Mouse (Mus musculus): ENCODE data around the gene Ndufaf8. TPM values are rescaled to one million over a fixed set of nuclear protein-coding genes. Genes with fewer than 3 reads are reported as not detected.

Gene Ndufaf8
- polyA plus RNA-seq, 1 experiment, result 9.0 TPM

DNA sequence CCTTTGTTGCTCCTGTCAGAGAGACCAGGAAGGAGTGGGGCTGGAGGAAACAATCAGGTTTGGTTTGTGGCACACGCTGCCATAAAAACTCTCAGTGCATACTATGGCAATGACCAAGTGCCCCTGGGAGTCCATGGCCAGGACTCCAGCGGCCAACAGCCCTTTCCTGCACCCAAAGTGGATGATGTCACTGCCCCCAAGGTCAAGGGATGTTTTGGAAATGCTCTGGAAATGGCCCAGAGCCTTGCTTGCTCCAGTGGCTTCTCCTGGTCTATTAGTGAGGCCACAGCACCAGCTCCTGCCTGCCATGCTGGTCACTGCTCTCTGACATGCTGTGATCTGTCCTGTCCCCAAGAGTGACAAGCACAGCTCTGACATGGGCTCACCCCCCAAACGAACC is 22.5 kb upstream of the Ndufaf8 start:
- H3K4me1 ChIP-seq (ENCODE audit: control insufficient read depth), result no peaks in the 10 kb centered on the region
- no peak overlapping the region for H3K4me3 ChIP-seq (replicated peaks)
- peaks cover 43% of the 10 kb centered on the region for H3K36me3 ChIP-seq (ENCODE audit: control insufficient read depth)
- H3K9me3 ChIP-seq (ENCODE audit: control insufficient read depth, low read length), result no peaks in the 10 kb centered on the region
- TF ChIP-seq GATA1 (IDR thresholded peaks at IDR 0.05; ENCODE audit: low read length) (no peak), TAL1 (IDR thresholded peaks at IDR 0.05; ENCODE audit: low read length) (no peak)
- H3K27me3 ChIP-seq (ENCODE audit: control insufficient read depth), result no peaks in the 10 kb centered on the region

- H3K9me3 ChIP-seq (ENCODE audit: control insufficient read depth, low read length), result no peaks in the 10 kb centered on the region
- peaks cover 37% of the 10 kb centered on the region for H3K36me3 ChIP-seq (ENCODE audit: control insufficient read depth)
- peaks cover 4% of the 10 kb centered on the region for H3K4me1 ChIP-seq (ENCODE audit: control insufficient read depth)
- H3K27me3 ChIP-seq (ENCODE audit: control insufficient read depth), result no peaks in the 10 kb centered on the region
- no peak overlapping the region for H3K4me3 ChIP-seq (replicated peaks)
- TF ChIP-seq TAL1 (IDR thresholded peaks at IDR 0.05; ENCODE audit: low read length) (no peak), GATA1 (IDR thresholded peaks at IDR 0.05; ENCODE audit: low read length) (no peak)
These were observed 18.4 kb upstream of the Ndufaf8 start for GRCm38 (mm10) chr11:120080282-120080681.

DNA sequence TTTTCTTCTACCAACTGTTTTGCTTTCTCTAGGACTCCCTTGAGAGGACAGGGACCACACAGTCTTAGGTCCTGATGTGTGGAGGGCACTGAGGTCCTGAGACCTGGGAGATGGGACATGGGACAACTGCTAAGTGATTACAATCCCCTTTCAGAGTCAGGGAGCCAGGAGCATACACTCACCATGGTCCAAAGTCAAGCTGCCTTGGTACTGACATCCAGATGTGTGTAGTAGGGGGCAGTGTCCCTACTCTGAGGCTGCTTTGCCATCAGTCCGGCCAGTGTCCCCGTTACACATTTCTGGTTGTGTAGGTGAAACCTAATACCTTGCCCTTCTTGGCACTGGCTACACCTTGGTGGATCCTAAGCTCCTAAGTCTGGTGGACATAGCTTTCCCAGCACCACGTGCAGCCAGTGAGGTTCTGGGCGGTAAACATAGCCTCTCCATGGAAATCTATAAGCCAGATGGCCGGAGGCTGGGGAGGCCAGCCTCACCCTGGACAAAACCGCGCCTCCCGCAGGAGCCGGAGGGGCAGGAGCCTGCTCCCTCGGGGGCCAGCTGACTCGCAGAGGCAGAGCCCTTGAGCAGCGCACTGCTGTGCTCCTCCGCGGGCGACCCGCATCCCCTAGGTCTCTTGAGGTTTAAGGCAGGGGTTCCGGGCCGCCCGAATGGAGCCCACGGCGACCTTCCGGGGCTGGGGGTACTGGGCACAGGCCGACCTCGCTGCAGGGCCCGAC is 12.7 kb upstream of the Ndufaf8 start:
- TF ChIP-seq TAL1 (IDR thresholded peaks at IDR 0.05; ENCODE audit: low read length) (no peak), GATA1 (IDR thresholded peaks at IDR 0.05; ENCODE audit: low read length) (no peak)
- Histone ChIP-seq H3K4me3 (replicated peaks) (peak overlapping the region; percentile 92), H3K27me3 (ENCODE audit: control insufficient read depth) (no peaks in the 10 kb centered on the region), H3K4me1 (ENCODE audit: control insufficient read depth) (peaks cover 32% of the 10 kb centered on the region), H3K36me3 (ENCODE audit: control insufficient read depth) (peaks cover 21% of the 10 kb centered on the region), H3K9me3 (ENCODE audit: control insufficient read depth, low read length) (no peaks in the 10 kb centered on the region)

DNA sequence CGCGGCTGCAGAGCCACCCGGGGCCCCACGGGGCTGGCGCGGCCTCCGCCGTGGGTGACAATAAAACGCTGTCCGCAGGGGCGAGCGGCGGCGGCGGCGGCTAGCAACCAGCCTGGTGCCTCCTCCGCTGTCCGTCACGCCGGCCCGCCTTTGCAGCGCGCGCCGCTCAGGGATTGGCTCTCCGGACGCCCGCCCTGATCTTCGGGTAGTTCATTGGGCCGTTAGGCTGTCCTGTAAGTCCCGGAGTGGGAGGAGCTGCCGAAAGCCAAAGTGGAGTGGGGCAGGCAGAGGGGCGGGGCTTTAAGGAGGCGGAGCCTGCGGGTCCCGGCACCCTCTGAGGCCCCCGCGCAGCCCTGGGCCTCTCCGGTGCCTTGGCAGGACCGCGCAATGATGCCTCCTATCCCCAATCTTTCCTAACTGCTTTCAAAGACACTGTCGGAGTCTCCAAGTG is 12.0 kb upstream of the Ndufaf8 start, which contains the start of gene Cep131:
Gene Cep131 (minus strand): TSS at position 126 of the 451 bp plus-strand sequence.
- Histone ChIP-seq H3K4me1 (ENCODE audit: control insufficient read depth) (peaks cover 32% of the 10 kb centered on the region), H3K36me3 (ENCODE audit: control insufficient read depth) (peaks cover 25% of the 10 kb centered on the region), H3K9me3 (ENCODE audit: control insufficient read depth, low read length) (no peaks in the 10 kb centered on the region), H3K27me3 (ENCODE audit: control insufficient read depth) (no peaks in the 10 kb centered on the region), H3K4me3 (replicated peaks) (peak within 1 kb of the TSS; percentile 92)
- TF ChIP-seq TAL1 (IDR thresholded peaks at IDR 0.05; ENCODE audit: low read length) (no peak), GATA1 (IDR thresholded peaks at IDR 0.05; ENCODE audit: low read length) (no peak)

DNA sequence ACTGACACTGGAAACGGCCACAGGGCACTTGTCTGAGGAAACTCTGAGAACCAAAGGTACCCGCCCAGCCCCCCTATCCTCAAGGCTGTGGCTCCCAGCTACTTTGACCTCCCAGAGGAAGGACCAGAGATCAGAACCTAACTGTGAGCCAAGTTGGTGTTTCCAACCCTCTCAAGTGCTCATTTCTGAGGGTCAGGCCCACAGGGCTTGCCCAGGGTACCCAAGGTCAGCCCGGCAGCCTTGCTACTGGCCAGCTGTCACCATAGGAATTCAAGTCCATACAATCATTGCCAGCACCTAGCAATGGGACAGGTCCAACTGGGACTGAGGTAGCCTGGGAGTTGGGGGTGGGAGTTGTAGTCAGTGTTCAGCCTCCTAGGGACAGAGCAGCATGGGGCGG is 8.1 kb upstream of the Ndufaf8 start:
- no peaks in the 10 kb centered on the region for H3K27me3 ChIP-seq (ENCODE audit: control insufficient read depth)
- H3K9me3 ChIP-seq (ENCODE audit: control insufficient read depth, low read length), result no peaks in the 10 kb centered on the region
- no peak overlapping the region for H3K4me3 ChIP-seq (replicated peaks)
- TF ChIP-seq GATA1 (IDR thresholded peaks at IDR 0.05; ENCODE audit: low read length) (no peak), TAL1 (IDR thresholded peaks at IDR 0.05; ENCODE audit: low read length) (no peak)
- peaks cover 35% of the 10 kb centered on the region for H3K4me1 ChIP-seq (ENCODE audit: control insufficient read depth)
- H3K36me3 ChIP-seq (ENCODE audit: control insufficient read depth), result peaks cover 54% of the 10 kb centered on the region

DNA sequence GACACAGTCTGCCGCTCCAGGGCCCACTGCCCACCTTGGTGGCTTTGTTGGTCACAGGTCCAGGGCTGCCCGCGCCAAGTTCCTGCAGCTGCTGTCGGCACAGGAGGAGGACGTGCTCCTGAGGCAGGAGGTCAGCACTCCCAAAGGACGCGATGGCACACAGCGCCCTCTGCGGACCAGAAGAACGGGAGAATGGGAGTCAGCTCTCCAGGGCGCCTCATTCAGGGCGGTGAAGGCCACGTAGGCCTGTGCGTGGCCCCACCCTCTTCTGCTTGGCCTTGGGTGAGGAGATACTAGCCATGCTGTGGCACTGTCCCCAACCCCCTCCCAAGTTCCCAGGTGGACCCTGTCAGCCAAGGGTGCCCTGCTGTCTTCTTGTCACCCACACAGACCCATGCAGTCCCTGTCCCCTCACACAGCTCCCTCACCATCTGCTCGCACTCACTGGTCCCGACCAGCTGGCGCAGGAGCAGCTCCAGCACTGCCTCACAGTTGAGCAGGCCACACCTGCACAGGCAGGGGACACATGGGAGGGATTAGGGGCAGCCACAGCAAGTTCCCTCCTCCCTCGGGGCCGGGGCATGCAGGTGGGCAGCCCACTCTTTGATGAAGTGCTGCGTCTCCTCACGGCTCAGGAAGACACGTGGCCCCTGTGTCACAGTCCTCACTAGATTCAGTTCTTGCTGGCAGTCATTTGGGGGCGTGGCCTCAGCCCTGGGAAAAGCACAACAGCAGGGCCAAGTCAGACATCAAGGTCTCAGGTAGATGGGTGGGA is 5.7 kb upstream of the Ndufaf8 start:
- TF ChIP-seq TAL1 (IDR thresholded peaks at IDR 0.05; ENCODE audit: low read length), result no peak
- no peak for TF ChIP-seq GATA1 (IDR thresholded peaks at IDR 0.05; ENCODE audit: low read length)
- peaks cover 67% of the 10 kb centered on the region for H3K36me3 ChIP-seq (ENCODE audit: control insufficient read depth)
- H3K27me3 ChIP-seq (ENCODE audit: control insufficient read depth), result no peaks in the 10 kb centered on the region
- no peak overlapping the region for H3K4me3 ChIP-seq (replicated peaks)
- no peaks in the 10 kb centered on the region for H3K9me3 ChIP-seq (ENCODE audit: control insufficient read depth, low read length)
- H3K4me1 ChIP-seq (ENCODE audit: control insufficient read depth), result peaks cover 35% of the 10 kb centered on the region

DNA sequence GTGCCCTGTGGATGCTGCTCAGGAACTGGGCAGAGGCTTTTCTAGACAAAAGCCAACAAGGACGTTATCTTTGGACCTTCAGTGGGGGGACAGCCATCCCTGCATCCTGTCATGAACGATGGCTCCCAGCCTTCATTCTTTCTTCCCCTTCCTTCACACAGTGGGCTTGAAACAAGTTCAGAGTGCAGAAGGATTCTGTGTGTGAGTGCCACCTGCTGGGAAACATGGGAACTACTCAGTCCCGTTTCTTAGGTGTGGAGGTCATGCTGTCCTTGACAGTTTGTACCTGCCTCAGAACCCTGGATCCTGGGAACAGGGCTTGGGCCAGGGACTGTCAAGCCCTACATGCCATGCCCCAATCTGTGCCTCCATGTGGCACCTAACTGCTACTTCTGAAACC is 2.3 kb downstream of the Ndufaf8 start:
- Histone ChIP-seq H3K9me3 (ENCODE audit: control insufficient read depth, low read length) (no peaks in the 10 kb centered on the region), H3K27me3 (ENCODE audit: control insufficient read depth) (no peaks in the 10 kb centered on the region), H3K4me1 (ENCODE audit: control insufficient read depth) (peaks cover 46% of the 10 kb centered on the region), H3K36me3 (ENCODE audit: control insufficient read depth) (peaks cover 50% of the 10 kb centered on the region), H3K4me3 (replicated peaks) (no peak overlapping the region)
- no peak for TF ChIP-seq GATA1 (IDR thresholded peaks at IDR 0.05; ENCODE audit: low read length)
- TF ChIP-seq TAL1 (IDR thresholded peaks at IDR 0.05; ENCODE audit: low read length), result no peak

DNA sequence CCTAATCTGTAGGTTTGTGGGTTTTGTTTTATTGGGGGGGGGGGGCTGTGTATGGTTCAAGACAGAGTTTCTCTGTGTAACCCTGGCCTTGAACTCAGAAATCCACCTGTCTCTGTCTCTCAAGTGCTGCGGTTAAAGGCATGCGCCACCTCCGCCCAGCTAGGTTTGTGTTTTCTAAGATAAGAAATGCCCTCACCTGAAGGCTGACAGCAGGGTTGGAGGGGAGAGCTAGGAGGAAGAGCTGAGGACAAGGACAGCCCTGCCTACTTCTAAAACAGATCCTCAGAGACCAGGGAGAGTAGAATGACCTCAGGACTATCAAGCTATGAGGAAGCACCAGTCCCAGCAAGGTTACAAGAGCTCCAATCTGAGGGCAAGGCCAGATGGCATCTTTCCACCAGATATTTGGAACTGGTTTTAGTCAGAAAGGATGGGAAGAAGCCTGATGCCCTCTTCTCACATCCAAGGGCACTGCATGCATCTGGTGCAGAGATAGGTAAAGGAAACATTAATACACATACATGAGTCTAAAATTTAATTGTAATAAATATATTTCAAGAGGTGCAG is 4.8 kb downstream of the Ndufaf8 start:
- Histone ChIP-seq H3K9me3 (ENCODE audit: control insufficient read depth, low read length) (no peaks in the 10 kb centered on the region), H3K4me3 (replicated peaks) (no peak overlapping the region), H3K36me3 (ENCODE audit: control insufficient read depth) (peaks cover 65% of the 10 kb centered on the region), H3K4me1 (ENCODE audit: control insufficient read depth) (peaks cover 27% of the 10 kb centered on the region), H3K27me3 (ENCODE audit: control insufficient read depth) (no peaks in the 10 kb centered on the region)
- TF ChIP-seq TAL1 (IDR thresholded peaks at IDR 0.05; ENCODE audit: low read length) (no peak), GATA1 (IDR thresholded peaks at IDR 0.05; ENCODE audit: low read length) (no peak)

DNA sequence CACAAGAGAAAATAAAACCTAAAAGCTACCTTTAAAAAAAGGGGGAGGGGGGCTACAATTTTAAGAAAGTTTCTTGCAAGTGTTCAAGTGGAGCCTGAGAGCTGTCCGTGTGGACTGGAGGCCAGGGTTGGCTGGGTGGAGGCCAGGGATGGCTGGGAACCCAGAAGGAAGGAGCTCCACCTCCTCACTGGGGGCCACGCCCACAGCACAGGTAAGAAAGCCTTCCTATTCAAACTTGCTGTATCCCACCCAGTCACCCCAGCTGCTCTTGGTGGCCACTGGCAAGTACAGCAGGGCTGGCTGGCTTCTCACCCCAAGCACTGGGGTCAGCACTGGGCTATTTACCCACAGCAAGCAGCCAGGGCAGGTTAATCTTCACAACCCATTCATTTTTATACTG is 8.3 kb downstream of the Ndufaf8 start:
- TF ChIP-seq TAL1 (IDR thresholded peaks at IDR 0.05; ENCODE audit: low read length), result no peak
- no peak for TF ChIP-seq GATA1 (IDR thresholded peaks at IDR 0.05; ENCODE audit: low read length)

More for the DNA sequence above, 8.3 kb downstream of the Ndufaf8 start:
- peaks cover 78% of the 10 kb centered on the region for H3K36me3 ChIP-seq (ENCODE audit: control insufficient read depth)
- H3K9me3 ChIP-seq (ENCODE audit: control insufficient read depth, low read length), result no peaks in the 10 kb centered on the region
- peaks cover 7% of the 10 kb centered on the region for H3K4me1 ChIP-seq (ENCODE audit: control insufficient read depth)
- H3K27me3 ChIP-seq (ENCODE audit: control insufficient read depth), result no peaks in the 10 kb centered on the region
- no peak overlapping the region for H3K4me3 ChIP-seq (replicated peaks)
